Comparison of ENCODE assay signal across 8 mouse cellular contexts in the genomic region with DNA sequence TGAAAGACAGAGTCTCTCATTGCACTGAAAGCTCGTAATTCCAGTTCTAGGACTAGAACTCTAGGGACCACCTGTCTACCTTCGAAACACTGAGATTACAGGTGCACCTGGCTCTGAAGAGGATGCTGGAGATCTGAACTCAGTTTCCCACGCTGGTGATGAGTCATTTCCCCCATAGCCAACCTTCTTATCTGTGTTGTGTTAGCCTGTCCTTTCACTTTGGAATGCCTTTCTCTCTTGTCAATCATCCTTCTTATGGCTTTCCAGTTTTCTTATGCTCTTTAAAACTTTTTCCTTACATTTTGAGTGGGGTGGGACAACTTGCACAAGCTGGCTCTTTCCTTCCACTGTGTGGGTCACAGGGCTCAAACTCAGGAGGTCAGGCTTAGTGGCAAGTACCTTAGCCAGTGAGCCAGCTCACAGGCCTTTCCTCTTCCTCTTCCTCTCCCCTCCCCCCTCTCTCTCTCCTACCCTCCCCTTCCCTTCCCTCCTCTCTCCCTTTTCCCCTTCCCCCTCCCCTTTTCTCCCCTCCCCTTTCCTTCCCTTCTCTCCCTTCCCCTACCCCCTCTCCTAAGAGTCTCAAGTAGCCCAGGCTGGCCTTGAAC. TPM values are rescaled to one million over a fixed set of nuclear protein-coding genes. Genes with fewer than 3 reads are reported as not detected.
DNase-seq lines count a peak whose midpoint lies in the region; ATAC-seq and TF ChIP-seq lines count a peak whose summit lies in the region.

No protein-coding gene starts in this region.

- H3K9me3 ChIP-seq in lung, embryonic 14.5 days (ENCODE audit: low read depth, low read length), result no peaks in the 10 kb centered on the region
- no peaks in the 10 kb centered on the region for H3K9me3 ChIP-seq in embryonic facial prominence, embryonic 14.5 days (ENCODE audit: control insufficient read depth, low read length)
- H3K9me3 ChIP-seq in limb, embryonic 10.5 days (replicated peaks), result no peaks in the 10 kb centered on the region
- no peaks in the 10 kb centered on the region for H3K9me3 ChIP-seq in neural tube, embryonic 13.5 days

- peak overlapping the region; percentile 58; the same call in 1 of the 2 replicates for H3K4me3 ChIP-seq in lung, embryonic 14.5 days (ENCODE audit: low read depth, low read length)
- H3K4me3 ChIP-seq in embryonic facial prominence, embryonic 14.5 days (ENCODE audit: low read depth, low read length), result peak overlapping the region; percentile 64
- H3K4me3 ChIP-seq in limb, embryonic 10.5 days, result peak overlapping the region; percentile 56
- H3K4me3 ChIP-seq in neural tube, embryonic 13.5 days, result peak overlapping the region; percentile 53; the same call in 1 of the 2 replicates

- no peaks in the 10 kb centered on the region for H3K27me3 ChIP-seq in lung, embryonic 14.5 days (ENCODE audit: insufficient read depth, low read length)
- no peaks in the 10 kb centered on the region for H3K27me3 ChIP-seq in embryonic facial prominence, embryonic 14.5 days (replicated peaks; ENCODE audit: control insufficient read depth, insufficient read depth, low read length)
- H3K27me3 ChIP-seq in limb, embryonic 10.5 days (ENCODE audit: low read depth, poor library complexity, severe bottlenecking), result no peaks in the 10 kb centered on the region
- H3K27me3 ChIP-seq in neural tube, embryonic 13.5 days, result no peaks in the 10 kb centered on the region

- no peak for TF ChIP-seq CTCF in lung, embryonic 14.5 days (IDR thresholded peaks at IDR 0.05; ENCODE audit: low read depth)

- H3K9ac ChIP-seq in lung, embryonic 14.5 days, result peak overlapping the region; percentile 56
- H3K9ac ChIP-seq in embryonic facial prominence, embryonic 14.5 days (ENCODE audit: low read depth, low read length), result peak overlapping the region; percentile 68
- peak overlapping the region; percentile 74; the same call in 1 of the 2 replicates for H3K9ac ChIP-seq in neural tube, embryonic 13.5 days

- peaks cover 38% of the 10 kb centered on the region for H3K36me3 ChIP-seq in lung, embryonic 14.5 days (ENCODE audit: insufficient read depth)
- peaks cover 49% of the 10 kb centered on the region for H3K36me3 ChIP-seq in embryonic facial prominence, embryonic 14.5 days (ENCODE audit: control insufficient read depth, insufficient read depth, low read length)
- H3K36me3 ChIP-seq in limb, embryonic 10.5 days, result peaks cover 49% of the 10 kb centered on the region
- peaks cover 43% of the 10 kb centered on the region for H3K36me3 ChIP-seq in neural tube, embryonic 13.5 days

- ATAC-seq in lung, embryonic 14.5 days (ENCODE audit: insufficient read depth), result no peak
- no peak for ATAC-seq in embryonic facial prominence, embryonic 14.5 days (ENCODE audit: low read depth)
- ATAC-seq in neural tube, embryonic 13.5 days (ENCODE audit: low read depth), result no peak

- peak overlapping the region; percentile 67 for H3K4me2 ChIP-seq in lung, embryonic 14.5 days
- peak overlapping the region; percentile 62 for H3K4me2 ChIP-seq in embryonic facial prominence, embryonic 14.5 days (ENCODE audit: low read depth, low read length)
- peak overlapping the region; percentile 84 for H3K4me2 ChIP-seq in neural tube, embryonic 13.5 days

- DNase-seq in lung, embryonic 14.5 days, result no peak
- no peak for DNase-seq in lung, postnatal 10 days
- DNase-seq in embryonic facial prominence, embryonic 14.5 days (ENCODE audit: low spot score), result no peak
- DNase-seq in limb, embryonic 10.5 days (ENCODE audit: low spot score), result no peak
- DNase-seq in gastrocnemius, postnatal 14 days, result no peak
- DNase-seq in thymus, adult 18-20 months, result no peak
- no peak for DNase-seq in left cerebral cortex, adult 11 months (ENCODE audit: low spot score)

- intact Hi-C loops in gastrocnemius, postnatal 14 days (cut with DNase I; ENCODE audit: low total_unique reads), result no loop called here

- no peak overlapping the region for H3K27ac ChIP-seq in lung, embryonic 14.5 days (ENCODE audit: low read depth)
- H3K27ac ChIP-seq in embryonic facial prominence, embryonic 14.5 days (replicated peaks; ENCODE audit: low read depth, low read length), result no peak overlapping the region; the same call in 1 of the 2 replicates
- no peak overlapping the region for H3K27ac ChIP-seq in limb, embryonic 10.5 days
- no peak overlapping the region for H3K27ac ChIP-seq in neural tube, embryonic 13.5 days (replicated peaks)

- H3K4me1 ChIP-seq in lung, embryonic 14.5 days (ENCODE audit: insufficient read depth), result peaks cover 5% of the 10 kb centered on the region
- H3K4me1 ChIP-seq in embryonic facial prominence, embryonic 14.5 days (ENCODE audit: control insufficient read depth, insufficient read depth, low read length), result peaks cover 9% of the 10 kb centered on the region; the same call in 1 of the 2 replicates
- peaks cover 25% of the 10 kb centered on the region for H3K4me1 ChIP-seq in limb, embryonic 10.5 days
- peaks cover 38% of the 10 kb centered on the region for H3K4me1 ChIP-seq in neural tube, embryonic 13.5 days (replicated peaks)

- WGBS in lung, embryonic 14.5 days, result 73% methylated on average over 3 of the region's 3 CpGs
- 75% methylated on average over 3 of the region's 3 CpGs for WGBS in embryonic facial prominence, embryonic 14.5 days
- WGBS in limb, embryonic 10.5 days, result 84% methylated on average over 3 of the region's 3 CpGs
- 87% methylated on average over 3 of the region's 3 CpGs for WGBS in neural tube, embryonic 13.5 days

RNA-seq across cellular contexts. Expression of gene Ift172, which starts 1.2 kb away (rescaled TPM):
- 32.3 and 36.4 TPM in 2 replicates for polyA plus RNA-seq in lung, embryonic 14.5 days (2014; fragmentation: Nextera tagmentation; extraction: Ambion mirVana)
- 36.7 and 38.4 TPM in 2 replicates for polyA plus RNA-seq in embryonic facial prominence, embryonic 14.5 days (2014; fragmentation: Nextera tagmentation; extraction: Ambion mirVana)
- 34.7 and 48.6 TPM in 2 replicates for polyA plus RNA-seq in limb, embryonic 10.5 days (2016; fragmentation: Nextera tagmentation; extraction: Ambion mirVana)
- 33.3 and 36.7 TPM in 2 replicates for polyA plus RNA-seq in neural tube, embryonic 13.5 days (2015; fragmentation: Nextera tagmentation; extraction: Ambion mirVana)
- total RNA-seq in gastrocnemius, postnatal 14 days (2021), result 10 to 100 TPM; 19.6 to 21.2 TPM

RNA-seq across cellular contexts. Expression of gene Fndc4, which starts 6.2 kb away (rescaled TPM):
- 58.5 and 68.6 TPM in 2 replicates for polyA plus RNA-seq in lung, embryonic 14.5 days (2014; fragmentation: Nextera tagmentation; extraction: Ambion mirVana)
- polyA plus RNA-seq in embryonic facial prominence, embryonic 14.5 days (2014; fragmentation: Nextera tagmentation; extraction: Ambion mirVana), result 74.4 and 80.6 TPM in 2 replicates
- polyA plus RNA-seq in limb, embryonic 10.5 days (2016; fragmentation: Nextera tagmentation; extraction: Ambion mirVana), result 69.0 and 70.6 TPM in 2 replicates
- polyA plus RNA-seq in neural tube, embryonic 13.5 days (2015; fragmentation: Nextera tagmentation; extraction: Ambion mirVana), result 79.1 and 82.0 TPM in 2 replicates
- 1 to 10 TPM; 3.5 to 4.9 TPM for total RNA-seq in gastrocnemius, postnatal 14 days (2021)

RNA-seq across cellular contexts. Expression of gene Gckr, which starts 7.5 kb away (rescaled TPM):
- 0.34 TPM in 1 of 2 replicates, not detected in the other for polyA plus RNA-seq in lung, embryonic 14.5 days (2014; fragmentation: Nextera tagmentation; extraction: Ambion mirVana)
- polyA plus RNA-seq in embryonic facial prominence, embryonic 14.5 days (2014; fragmentation: Nextera tagmentation; extraction: Ambion mirVana), result 0.17 and 0.31 TPM in 2 replicates
- polyA plus RNA-seq in limb, embryonic 10.5 days (2016; fragmentation: Nextera tagmentation; extraction: Ambion mirVana), result 0.31 TPM in 1 of 2 replicates, not detected in the other
- 0.27 TPM in 1 of 2 replicates, not detected in the other for polyA plus RNA-seq in neural tube, embryonic 13.5 days (2015; fragmentation: Nextera tagmentation; extraction: Ambion mirVana)
- not detected for total RNA-seq in gastrocnemius, postnatal 14 days (2021)

RNA-seq across cellular contexts. Expression of gene Krtcap3, which starts 38.2 kb away (rescaled TPM):
- 31.1 and 32.0 TPM in 2 replicates for polyA plus RNA-seq in lung, embryonic 14.5 days (2014; fragmentation: Nextera tagmentation; extraction: Ambion mirVana)
- 14.8 and 15.2 TPM in 2 replicates for polyA plus RNA-seq in embryonic facial prominence, embryonic 14.5 days (2014; fragmentation: Nextera tagmentation; extraction: Ambion mirVana)
- 18.3 and 26.7 TPM in 2 replicates for polyA plus RNA-seq in limb, embryonic 10.5 days (2016; fragmentation: Nextera tagmentation; extraction: Ambion mirVana)
- 4.5 and 4.7 TPM in 2 replicates for polyA plus RNA-seq in neural tube, embryonic 13.5 days (2015; fragmentation: Nextera tagmentation; extraction: Ambion mirVana)
- total RNA-seq in gastrocnemius, postnatal 14 days (2021), result 1 to 10 TPM in 1 of 2 experiments, under 1 TPM in 1; 0.47 to 1.9 TPM

RNA-seq across cellular contexts. Expression of gene Gm9970, which starts 48.7 kb away (rescaled TPM):
- polyA plus RNA-seq in lung, embryonic 14.5 days (2014; fragmentation: Nextera tagmentation; extraction: Ambion mirVana), result 0.37 and 0.38 TPM in 2 replicates
- polyA plus RNA-seq in embryonic facial prominence, embryonic 14.5 days (2014; fragmentation: Nextera tagmentation; extraction: Ambion mirVana), result 0.68 and 0.83 TPM in 2 replicates
- polyA plus RNA-seq in limb, embryonic 10.5 days (2016; fragmentation: Nextera tagmentation; extraction: Ambion mirVana), result 0.40 and 0.48 TPM in 2 replicates
- polyA plus RNA-seq in neural tube, embryonic 13.5 days (2015; fragmentation: Nextera tagmentation; extraction: Ambion mirVana), result not detected in 2 replicates
- total RNA-seq in gastrocnemius, postnatal 14 days (2021), result not detected
